Mouse (Mus musculus) hindbrain, embryonic 14.5 days (tissue): ENCODE data around the gene Oprm1. TPM values are rescaled to one million over a fixed set of nuclear protein-coding genes. Genes with fewer than 3 reads are reported as not detected.

Experiments used
- ATAC-seq: fragments of 200-750 bp; cut with Nextera tagmentation; 2 replicates; pipeline ENCODE4 v1.8.0; 2017; ENCODE audit warnings: moderate number of reproducible peaks, mild to moderate bottlenecking, moderate TSS enrichment, moderate library complexity; ENCODE audit not compliant: low FRiP score
- DNase-seq: peaks from one replicate; pipeline ENCODE4 v3.0.0-alpha.2; 2015; ENCODE audit warnings: low spot score
- H3K27ac ChIP-seq: fragments of 300-500 bp; sonication (generic); 2 replicates; pipeline ENCODE4 v1.5.1; 2014; ENCODE audit warnings: mild to moderate bottlenecking, moderate library complexity
- H3K27me3 ChIP-seq: fragments of 300-500 bp; sonication (generic); 2 replicates; pipeline ENCODE4 v1.6.1; 2014; ENCODE audit warnings: mild to moderate bottlenecking, low read length, mixed read lengths; ENCODE audit not compliant: control insufficient read depth, insufficient read depth
- H3K36me3 ChIP-seq: fragments of 300-500 bp; sonication (generic); replicated peaks from 2 replicates; pipeline ENCODE4 v1.6.1; 2014; ENCODE audit not compliant: control insufficient read depth, insufficient read depth
- H3K4me1 ChIP-seq: fragments of 300-500 bp; sonication (generic); replicated peaks from 2 replicates; pipeline ENCODE4 v1.6.1; 2014; ENCODE audit warnings: antibody characterized with exemption, low read length, mixed read lengths; ENCODE audit not compliant: control insufficient read depth, insufficient read depth
- H3K4me2 ChIP-seq: fragments of 300-500 bp; sonication (generic); replicated peaks from 2 replicates; pipeline ENCODE4 v1.6.1; 2014; ENCODE audit warnings: mild to moderate bottlenecking, moderate library complexity
- H3K4me3 ChIP-seq: fragments of 300-500 bp; sonication (generic); replicated peaks from 2 replicates; pipeline ENCODE4 v1.5.1; 2014; ENCODE audit warnings: mild to moderate bottlenecking, low read length
- H3K9ac ChIP-seq: fragments of 300-500 bp; sonication (generic); 2 replicates; pipeline ENCODE4 v1.6.1; 2014
- H3K9me3 ChIP-seq: fragments of 300-500 bp; sonication (generic); 2 replicates; pipeline ENCODE4 v1.6.1; 2016; ENCODE audit warnings: low read length; ENCODE audit not compliant: control insufficient read depth
- WGBS: fragments of 180-500 bp; shearing (Covaris S2); extraction: QIAGEN DNeasy Blood & Tissue Kit; methylation state at CpG from one replicate; pipeline ENCODE4 v1.1.7; 2014; 5-methylcytosine and 5-hydroxymethylcytosine counted together
- polyA plus RNA-seq: library from polyadenylated mRNA; unstranded; fragments of >200 nt; fragmentation: Nextera tagmentation; extraction: Ambion mirVana; gene quantifications from 2 replicates; pipeline ENCODE4 v1.2.1, GENCODE M21; 2014

Oprm1 gene
- polyA plus RNA-seq, 1 experiment from 2014 or later = 3.6 TPM

DNA sequence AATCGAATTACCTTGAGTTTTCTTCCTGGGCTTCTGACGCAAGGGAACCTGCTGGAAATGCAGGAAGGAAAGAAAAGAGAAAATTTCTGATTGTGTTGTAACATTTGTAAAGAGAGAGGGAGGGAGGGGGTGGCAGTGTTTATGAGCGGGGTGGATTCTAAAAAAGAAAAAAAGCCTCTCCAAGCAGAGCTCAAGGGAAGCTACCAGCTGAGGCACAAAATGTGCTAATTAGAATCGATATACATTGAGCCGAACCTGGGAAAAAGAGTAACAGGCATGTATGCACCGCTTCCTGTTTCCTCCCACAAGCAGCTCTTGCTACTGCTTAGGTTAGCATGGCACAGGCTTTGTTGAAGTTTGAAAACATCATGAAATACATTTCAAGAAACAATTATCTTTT, 221.9 kb downstream of the Oprm1 start:
- 18% methylated on average over 6 of the region's 6 CpGs for WGBS

DNA sequence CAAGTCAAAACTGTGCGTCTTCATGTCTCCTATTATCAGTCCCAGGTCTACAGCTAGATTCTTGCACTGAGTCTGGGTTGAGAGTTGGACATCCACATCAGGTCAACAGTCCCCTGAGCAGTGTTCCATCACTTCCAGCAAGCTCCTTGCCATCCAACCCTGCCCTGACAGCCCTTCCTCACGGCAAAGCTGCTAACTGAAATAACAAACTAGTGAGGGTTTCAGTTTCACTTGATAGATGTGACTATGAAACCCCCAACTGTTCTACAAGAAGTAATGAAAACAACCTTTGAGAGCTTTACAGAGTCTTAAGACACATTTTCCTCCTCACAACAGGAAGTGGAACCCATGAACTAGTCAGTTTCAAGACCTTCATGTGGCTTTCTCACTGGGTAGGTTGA, 224.4 kb downstream of the Oprm1 start:
- Histone ChIP-seq H3K9me3 (no peaks in the 10 kb centered on the region), H3K4me1 (no peaks in the 10 kb centered on the region), H3K27ac (no peak overlapping the region), H3K4me3 (no peak overlapping the region), H3K4me2 (no peak overlapping the region), H3K9ac (no peak overlapping the region), H3K36me3 (no peaks in the 10 kb centered on the region), H3K27me3 (no peaks in the 10 kb centered on the region)
- ATAC-seq (no peak), DNase-seq (no peak)
- 79% methylated on average over 2 of the region's 2 CpGs for WGBS

More for the DNA sequence above, 221.9 kb downstream of the Oprm1 start:
- ATAC-seq (peak; percentile 53; the same call in 1 of the 2 replicates), DNase-seq (peak; percentile 26)
- no peaks in the 10 kb centered on the region for H3K4me1 ChIP-seq
- H3K4me3 ChIP-seq = peak overlapping the region; percentile 19
- peak overlapping the region; percentile 53 for H3K9ac ChIP-seq
- H3K36me3 ChIP-seq = no peaks in the 10 kb centered on the region
- H3K4me2 ChIP-seq = peak overlapping the region; percentile 43
- H3K9me3 ChIP-seq = no peaks in the 10 kb centered on the region
- peak overlapping the region; percentile 48; the same call in 1 of the 2 replicates for H3K27ac ChIP-seq
- H3K27me3 ChIP-seq = no peaks in the 10 kb centered on the region

DNA sequence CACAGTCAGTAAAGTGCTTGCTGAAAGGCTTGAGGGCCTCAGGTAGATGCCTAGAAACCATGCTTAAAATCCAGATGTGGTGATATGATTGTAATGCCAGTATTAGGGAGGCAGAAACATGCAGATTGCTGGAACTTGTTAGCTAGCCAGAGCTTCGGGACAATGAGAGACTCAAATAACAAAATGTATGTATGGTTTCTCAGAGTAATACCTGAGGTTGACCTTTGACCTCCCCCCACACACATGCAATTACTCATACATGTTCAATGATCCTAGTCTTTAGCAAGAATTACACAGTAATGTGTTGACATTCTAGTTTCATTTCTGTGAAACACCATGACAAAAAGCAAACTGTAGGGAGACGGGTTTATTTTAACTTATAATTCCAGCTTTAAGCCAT, 225.1 kb downstream of the Oprm1 start:
- Histone ChIP-seq H3K27me3 (no peaks in the 10 kb centered on the region), H3K27ac (no peak overlapping the region), H3K36me3 (no peaks in the 10 kb centered on the region), H3K4me3 (no peak overlapping the region), H3K9me3 (no peaks in the 10 kb centered on the region), H3K4me2 (no peak overlapping the region), H3K9ac (no peak overlapping the region), H3K4me1 (no peaks in the 10 kb centered on the region)
- 93% methylated on average over 2 of the region's 2 CpGs for WGBS
- ATAC-seq (no peak), DNase-seq (no peak)

DNA sequence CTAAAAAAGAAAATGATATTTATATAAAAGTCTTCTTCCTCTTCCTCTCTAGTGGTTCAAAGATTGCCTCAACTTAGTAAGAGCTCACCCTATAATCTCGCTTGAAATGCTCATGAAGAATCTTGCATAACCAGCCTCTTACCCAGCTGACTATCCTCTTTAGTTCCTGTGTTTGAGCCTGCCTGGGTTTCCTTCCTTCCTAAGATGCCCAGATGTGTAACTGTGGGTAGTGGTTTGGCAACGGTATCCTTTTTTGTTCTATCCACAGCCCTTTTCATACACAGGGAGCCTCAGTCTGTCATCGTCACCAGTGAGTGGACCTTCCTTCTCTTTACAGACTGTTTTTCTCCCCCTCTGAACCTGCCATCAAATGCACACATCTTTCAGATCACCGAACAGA, 227.9 kb downstream of the Oprm1 start:
- no peak overlapping the region for H3K9ac ChIP-seq
- H3K4me1 ChIP-seq = no peaks in the 10 kb centered on the region
- no peak overlapping the region for H3K4me2 ChIP-seq
- no peaks in the 10 kb centered on the region for H3K27me3 ChIP-seq
- WGBS = 92% methylated on average over 4 of the region's 4 CpGs
- no peaks in the 10 kb centered on the region for H3K36me3 ChIP-seq
- no peaks in the 10 kb centered on the region for H3K9me3 ChIP-seq
- no peak for DNase-seq
- no peak overlapping the region for H3K4me3 ChIP-seq
- ATAC-seq = no peak
- no peak overlapping the region for H3K27ac ChIP-seq

DNA sequence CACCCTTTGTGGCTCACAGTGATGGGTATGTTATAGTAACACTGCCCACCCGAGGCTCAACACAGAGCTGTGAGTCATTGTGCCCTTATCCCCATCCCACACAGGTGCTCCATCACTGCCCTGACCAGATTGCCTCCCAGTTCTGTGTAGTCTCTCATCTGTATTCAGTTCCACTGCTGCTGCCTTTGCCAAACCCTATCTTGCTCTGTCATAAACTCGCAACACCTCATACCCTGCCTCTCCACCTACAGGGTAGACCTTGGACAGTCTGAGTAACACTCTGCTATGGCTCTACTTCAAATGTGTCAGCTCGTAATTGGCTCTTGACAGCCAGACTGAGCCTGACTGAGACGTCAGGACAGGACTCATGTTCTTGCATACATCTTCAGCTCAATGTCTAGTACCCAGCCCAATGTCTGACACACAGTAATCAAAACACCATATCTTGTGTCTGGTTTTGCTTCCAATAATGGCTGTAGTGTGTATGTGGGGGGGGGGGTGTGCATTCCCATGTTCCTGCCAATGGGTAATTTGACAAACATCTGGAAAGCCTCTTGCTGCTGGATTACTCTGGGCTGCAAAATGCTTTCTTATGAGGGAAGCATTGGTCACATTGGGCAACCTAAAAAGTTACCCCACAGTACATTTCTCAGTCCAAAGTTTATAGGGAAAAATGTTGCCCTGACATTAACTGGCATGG, 229.2 kb downstream of the Oprm1 start:
- Histone ChIP-seq H3K36me3 (no peaks in the 10 kb centered on the region), H3K4me3 (no peak overlapping the region), H3K4me1 (no peaks in the 10 kb centered on the region), H3K9me3 (no peaks in the 10 kb centered on the region), H3K27ac (no peak overlapping the region), H3K4me2 (no peak overlapping the region), H3K27me3 (no peaks in the 10 kb centered on the region), H3K9ac (no peak overlapping the region)
- ATAC-seq (no peak), DNase-seq (no peak)
- WGBS = 77% methylated on average over 4 of the region's 4 CpGs

DNA sequence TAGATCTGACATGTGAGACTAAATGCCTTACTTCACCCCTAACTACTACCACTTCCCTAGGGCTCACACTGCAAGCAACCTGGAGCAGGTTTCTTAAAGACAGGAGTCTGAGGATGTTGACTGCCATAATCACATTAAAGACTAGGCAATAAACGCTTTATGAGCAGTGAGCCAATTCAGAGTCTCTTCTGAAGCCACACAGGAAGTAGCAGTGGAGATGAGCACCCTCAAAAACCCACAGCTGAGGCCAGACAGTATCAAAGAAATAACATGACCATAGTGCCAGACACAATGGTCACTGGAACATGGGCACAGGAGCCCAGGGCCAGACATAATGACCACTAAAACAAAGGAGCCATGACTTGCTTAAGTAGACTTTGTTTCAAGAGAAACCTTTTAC, 230.2 kb downstream of the Oprm1 start:
- 79% methylated on average over 1 of the region's 1 CpGs for WGBS
- Histone ChIP-seq H3K9me3 (no peaks in the 10 kb centered on the region), H3K4me1 (no peaks in the 10 kb centered on the region), H3K27ac (no peak overlapping the region), H3K27me3 (no peaks in the 10 kb centered on the region), H3K4me3 (no peak overlapping the region), H3K9ac (no peak overlapping the region), H3K36me3 (no peaks in the 10 kb centered on the region), H3K4me2 (no peak overlapping the region)
- no peak for ATAC-seq
- no peak for DNase-seq

DNA sequence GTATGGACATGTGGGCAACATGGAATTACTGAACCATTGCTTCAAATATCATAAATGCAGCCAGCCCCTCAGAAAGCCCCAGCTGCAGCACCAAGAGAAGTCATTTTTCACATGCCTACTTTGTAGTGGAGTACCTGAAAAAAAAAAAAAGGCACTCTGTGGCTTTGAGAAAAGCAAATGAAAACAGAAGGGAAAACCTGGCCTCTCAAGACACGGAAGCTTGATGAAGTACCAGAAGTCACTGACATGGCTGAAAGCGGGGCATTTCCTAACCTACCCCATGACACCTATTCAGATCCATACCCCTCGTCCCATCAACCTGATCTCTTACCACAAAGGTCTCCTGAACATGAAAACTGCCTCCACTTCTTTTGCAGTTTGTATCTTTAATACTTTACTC, 238.6 kb downstream of the Oprm1 start:
- DNase-seq (no peak), ATAC-seq (no peak)
- no peaks in the 10 kb centered on the region for H3K4me1 ChIP-seq
- H3K4me2 ChIP-seq = no peak overlapping the region
- WGBS = 80% methylated on average over 3 of the region's 3 CpGs
- no peaks in the 10 kb centered on the region for H3K36me3 ChIP-seq
- no peak overlapping the region for H3K27ac ChIP-seq
- H3K9ac ChIP-seq = no peak overlapping the region
- H3K4me3 ChIP-seq = no peak overlapping the region
- no peaks in the 10 kb centered on the region for H3K27me3 ChIP-seq
- no peaks in the 10 kb centered on the region for H3K9me3 ChIP-seq

DNA sequence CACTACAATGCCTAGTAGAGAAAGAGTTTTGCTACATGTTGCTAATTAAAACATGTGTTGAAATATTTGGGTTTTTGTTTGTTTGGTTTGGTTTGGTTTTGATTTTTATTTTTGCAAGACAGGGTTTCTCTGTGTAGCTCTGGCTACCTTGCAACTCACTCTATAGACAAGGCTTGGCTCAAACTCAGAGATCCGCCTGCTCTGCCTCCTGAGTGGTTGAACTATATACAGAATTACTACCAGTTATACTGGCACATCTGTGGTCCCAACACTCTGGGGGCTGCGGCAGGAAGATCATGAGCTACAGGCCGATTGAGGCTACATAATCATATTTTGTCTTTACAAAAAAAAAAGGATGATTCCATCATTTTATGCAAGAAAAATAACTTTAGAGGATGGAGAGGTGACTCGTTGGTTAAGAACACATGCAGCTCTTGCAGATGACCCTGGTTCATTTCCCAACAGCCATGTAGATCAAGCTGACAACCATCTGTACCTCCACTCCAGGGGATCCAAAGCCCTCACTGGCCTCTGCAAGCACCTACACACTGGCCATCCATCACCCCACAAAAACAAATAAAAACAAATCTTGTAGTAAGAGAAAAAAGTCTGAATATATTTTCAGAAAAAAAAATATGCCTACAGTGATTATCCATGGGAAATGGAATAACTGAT, 240.4 kb downstream of the Oprm1 start:
- Histone ChIP-seq H3K4me2 (no peak overlapping the region), H3K36me3 (no peaks in the 10 kb centered on the region), H3K9ac (no peak overlapping the region), H3K27ac (no peak overlapping the region), H3K4me1 (no peaks in the 10 kb centered on the region), H3K9me3 (no peaks in the 10 kb centered on the region), H3K4me3 (no peak overlapping the region), H3K27me3 (no peaks in the 10 kb centered on the region)
- no peak for DNase-seq
- ATAC-seq = no peak
- WGBS = 85% methylated on average over 4 of the region's 4 CpGs

DNA sequence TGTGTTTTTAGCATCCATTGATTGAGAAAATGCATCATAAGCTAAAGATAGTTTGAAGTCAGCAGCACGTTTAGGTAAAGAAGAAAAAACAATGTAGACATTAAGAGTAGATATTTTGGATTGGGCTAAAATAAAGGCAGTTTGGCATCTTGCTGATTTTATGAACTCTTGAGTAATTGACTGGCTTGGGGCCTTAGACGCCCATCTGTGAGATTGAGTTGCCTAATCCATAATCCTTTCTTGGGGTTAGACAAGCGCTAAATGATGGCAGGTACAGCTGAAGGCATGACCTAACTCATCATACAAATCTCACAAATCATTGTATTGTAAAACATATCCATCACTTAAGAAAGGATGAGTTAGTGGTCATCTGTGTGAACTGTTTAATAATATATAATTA, 241.0 kb downstream of the Oprm1 start:
- WGBS = 84% methylated on average over 3 of the region's 3 CpGs
- H3K36me3 ChIP-seq = no peaks in the 10 kb centered on the region
- DNase-seq (no peak), ATAC-seq (no peak)
- H3K4me2 ChIP-seq = no peak overlapping the region
- no peaks in the 10 kb centered on the region for H3K4me1 ChIP-seq
- no peak overlapping the region for H3K27ac ChIP-seq
- no peaks in the 10 kb centered on the region for H3K9me3 ChIP-seq
- H3K9ac ChIP-seq = no peak overlapping the region
- no peak overlapping the region for H3K4me3 ChIP-seq
- no peaks in the 10 kb centered on the region for H3K27me3 ChIP-seq
